Mouse (Mus musculus) bone marrow, adult 2 months (tissue): ENCODE data around the gene Nub1.

Source experiments
- CTCF ChIP-seq: fragments of 200-500 bp; IDR thresholded peaks from 2 replicates; pipeline ENCODE4 v1.5.1; 2011; ENCODE audit warnings: low read length, control low read depth; ENCODE audit not compliant: control insufficient read depth, insufficient read depth
- POLR2A ChIP-seq: fragments of 200-500 bp; IDR thresholded peaks from 2 replicates; pipeline ENCODE4 v1.6.1; 2011; ENCODE audit warnings: low read depth, mild to moderate bottlenecking, control low read depth, low read length, borderline replicate concordance; ENCODE audit not compliant: control insufficient read depth

GRCm38 (mm10) chr5:24718076-24718475 is 32.7 kb downstream of the Nub1 start:
- TF ChIP-seq POLR2A = no peak
- TF ChIP-seq CTCF = no peak
